Mouse (Mus musculus) CH12.LX (cell line): Measurements from ENCODE around the gene Ndufb4. TPM values are rescaled to one million over a fixed set of nuclear protein-coding genes. Genes with fewer than 3 reads are reported as not detected.
A peak's percentile ranks its signal among the peaks of the same experiment; 100 is the strongest.

ENCODE experiments used
- DNase-seq: peaks from one replicate; pipeline ENCODE4 v3.0.0-alpha.2; 2013; ENCODE audit errors: extremely low read depth
- H3K27ac ChIP-seq: 2 replicates; pipeline ENCODE4 v1.5.1; 2012; ENCODE audit warnings: low read depth, mild to moderate bottlenecking, control low read depth, moderate library complexity; ENCODE audit not compliant: insufficient read depth
- H3K27me3 ChIP-seq: replicated peaks from 2 replicates; pipeline ENCODE3; 2012; ENCODE audit warnings: inconsistent platforms
- H3K36me3 ChIP-seq, 2 experiments: replicated peaks in 1 of 2; 2 replicates each; pipeline versions ENCODE3 to v1.6.1; 2012; ENCODE audit warnings: inconsistent platforms in 1 of 2, low read length in 1 of 2, mild to moderate bottlenecking in 1 of 2, mixed read lengths in 1 of 2, moderate library complexity in 1 of 2; ENCODE audit not compliant: control insufficient read depth in 1 of 2, insufficient read depth in 1 of 2
- H3K4me1 ChIP-seq, 2 experiments: 2 replicates each; pipeline ENCODE4 v1.6.1; 2012; ENCODE audit warnings: inconsistent platforms in 1 of 2, moderate library complexity in 1 of 2; ENCODE audit not compliant: insufficient read depth in 2 of 2, control insufficient read depth in 1 of 2
- H3K4me2 ChIP-seq: 2 replicates; pipeline ENCODE4 v1.6.1; 2012; ENCODE audit warnings: low read depth, mild to moderate bottlenecking, control low read depth; ENCODE audit not compliant: poor library complexity, insufficient read depth, severe bottlenecking
- H3K4me3 ChIP-seq, 3 experiments: fragments of 150-350 bp in 1 of 3; sonication (generic) in 1 of 3; replicated peaks in 1 of 3; 2 replicates each; pipeline versions ENCODE3 to v1.5.1; 2011 to 2012; ENCODE audit warnings: low read depth in 2 of 3, low read length in 2 of 3, mild to moderate bottlenecking in 2 of 3, moderate library complexity in 2 of 3, control low read depth in 1 of 3, improper control_type of control experiment in 1 of 3, inconsistent platforms in 1 of 3, mixed read lengths in 1 of 3; ENCODE audit not compliant: poor library complexity in 1 of 3
- H3K79me2 ChIP-seq: replicated peaks from 2 replicates; pipeline ENCODE4 v1.6.1; 2012; ENCODE audit warnings: mild to moderate bottlenecking, moderate library complexity; ENCODE audit not compliant: control insufficient read depth, poor library complexity, insufficient read depth, severe bottlenecking; ENCODE audit errors: extremely low read depth
- H3K9ac ChIP-seq: 2 replicates; pipeline ENCODE4 v1.6.1; 2012; ENCODE audit warnings: low read depth, mild to moderate bottlenecking, control low read depth, moderate library complexity; ENCODE audit not compliant: insufficient read depth
- H3K9me3 ChIP-seq: replicated peaks from 2 replicates; pipeline ENCODE3; 2012; ENCODE audit warnings: low read length, inconsistent platforms, mixed read lengths
- BHLHE40 ChIP-seq: IDR thresholded peaks from 2 replicates; pipeline ENCODE4 v1.6.1; 2011; ENCODE audit warnings: mild to moderate bottlenecking, low read depth, low read length, improper control_type of control experiment
- CHD1 ChIP-seq: IDR thresholded peaks from 2 replicates; pipeline ENCODE4 v1.6.1; 2012; ENCODE audit warnings: low read depth, low read length, improper control_type of control experiment, inconsistent platforms
- CHD2 ChIP-seq: IDR thresholded peaks from 2 replicates; pipeline ENCODE4 v1.6.1; 2011; ENCODE audit warnings: low read length, improper control_type of control experiment
- CTCF ChIP-seq, 2 experiments: IDR thresholded peaks in 1 of 2; conservative IDR thresholded peaks in 1 of 2; 2 replicates each; pipeline ENCODE4 v1.5.1; 2011 to 2012; ENCODE audit warnings: low read depth in 2 of 2, low read length in 2 of 2, improper control_type of control experiment in 1 of 2, inconsistent platforms in 1 of 2, mild to moderate bottlenecking in 1 of 2, moderate library complexity in 1 of 2
- E2F4 ChIP-seq: IDR thresholded peaks from 2 replicates; pipeline ENCODE4 v1.6.1; 2011; ENCODE audit warnings: low read depth, low read length, improper control_type of control experiment; ENCODE audit not compliant: insufficient replicate concordance
- EP300 ChIP-seq: IDR thresholded peaks from 2 replicates; pipeline ENCODE4 v1.6.1; 2011; ENCODE audit warnings: low read length, improper control_type of control experiment
- HCFC1 ChIP-seq: IDR thresholded peaks from 2 replicates; pipeline ENCODE4 v1.6.1; 2012; ENCODE audit warnings: low read depth, mild to moderate bottlenecking, inconsistent platforms, low read length, improper control_type of control experiment
- KAT2A ChIP-seq: IDR thresholded peaks from 2 replicates; pipeline ENCODE4 v1.6.1; 2012; ENCODE audit warnings: low read length, improper control_type of control experiment, inconsistent platforms; ENCODE audit not compliant: insufficient replicate concordance
- MAFK ChIP-seq: IDR thresholded peaks from 2 replicates; pipeline ENCODE4 v1.6.1; 2011; ENCODE audit warnings: low read length, improper control_type of control experiment; ENCODE audit not compliant: insufficient replicate concordance
- MAX ChIP-seq: IDR thresholded peaks from 2 replicates; pipeline ENCODE4 v1.6.1; 2011; ENCODE audit warnings: low read length, improper control_type of control experiment
- NELFE ChIP-seq: IDR thresholded peaks from 2 replicates; pipeline ENCODE4 v1.6.1; 2011; ENCODE audit warnings: low read depth, low read length, improper control_type of control experiment
- NRF1 ChIP-seq: IDR thresholded peaks from 2 replicates; pipeline ENCODE4 v1.6.1; 2014; ENCODE audit warnings: low read depth, mild to moderate bottlenecking, inconsistent platforms, low read length, improper control_type of control experiment, moderate library complexity
- PAX5 ChIP-seq: IDR thresholded peaks from 2 replicates; pipeline ENCODE4 v1.6.1; 2012; ENCODE audit warnings: low read length, inconsistent platforms, mixed read lengths
- POLR2A ChIP-seq: IDR thresholded peaks from 2 replicates; pipeline ENCODE4 v1.6.1; 2011; ENCODE audit warnings: low read depth, mild to moderate bottlenecking, improper control_type of control experiment, low read length
- POLR2AphosphoS2 ChIP-seq: IDR thresholded peaks from 2 replicates; pipeline ENCODE4 v1.6.1; 2011; ENCODE audit warnings: low read depth, low read length, improper control_type of control experiment
- RCOR1 ChIP-seq: conservative IDR thresholded peaks from 2 replicates; pipeline ENCODE4 v1.6.1; 2012; ENCODE audit warnings: low read depth, mild to moderate bottlenecking, inconsistent platforms, low read length, improper control_type of control experiment
- SIN3A ChIP-seq: IDR thresholded peaks from 2 replicates; pipeline ENCODE4 v1.6.1; 2012; ENCODE audit warnings: low read length, improper control_type of control experiment, inconsistent platforms
- SMC3 ChIP-seq: IDR thresholded peaks from 2 replicates; pipeline ENCODE4 v1.6.1; 2011; ENCODE audit warnings: low read depth, low read length, improper control_type of control experiment
- TCF12 ChIP-seq: IDR thresholded peaks from 2 replicates; pipeline ENCODE4 v1.6.1; 2014; ENCODE audit warnings: low read depth, mild to moderate bottlenecking, inconsistent platforms, low read length, improper control_type of control experiment
- USF1 ChIP-seq: IDR thresholded peaks from 2 replicates; pipeline ENCODE4 v1.6.1; 2014; ENCODE audit warnings: low read depth, mild to moderate bottlenecking, inconsistent platforms, low read length, improper control_type of control experiment
- ZC3H11A ChIP-seq: IDR thresholded peaks from 2 replicates; pipeline ENCODE4 v1.6.1; 2012; ENCODE audit warnings: low read depth, mild to moderate bottlenecking, inconsistent platforms, low read length, improper control_type of control experiment
- ZMIZ1 ChIP-seq: IDR thresholded peaks from 2 replicates; pipeline ENCODE4 v1.6.1; 2012; ENCODE audit warnings: low read depth, mild to moderate bottlenecking, inconsistent platforms, low read length, improper control_type of control experiment
- ZNF384 ChIP-seq: IDR thresholded peaks from 2 replicates; pipeline ENCODE4 v1.6.1; 2012; ENCODE audit warnings: low read depth, low read length, improper control_type of control experiment, inconsistent platforms
- dilution Hi-C: fragments of 300-500 bp; cut with MboI; formaldehyde crosslinking; loops from 2 replicates; pipeline ENCODE4 v1.14.3; 2020; ENCODE audit warnings: low sequenced_read_pairs; ENCODE audit not compliant: extremely low pct_unique_long_range_greater_than_20kb, extremely low pct_ligation_motif_present
- in situ Hi-C: fragments of 300-500 bp; cut with MboI; formaldehyde crosslinking; loops from 3 replicates; pipeline ENCODE4 v1.14.3; 2019; ENCODE audit warnings: low sequenced_read_pairs, low pct_ligation_motif_present, low pct_unique_long_range_greater_than_20kb, mixed read lengths
- polyA plus RNA-seq: library from polyadenylated mRNA; unstranded; fragments of >175 nt; gene quantifications from 2 replicates; pipeline ENCODE4 v1.2.1, GENCODE M21; 2012; ENCODE audit warnings: low read depth; ENCODE audit not compliant: insufficient read length
- total RNA-seq, 2 experiments: library from RNA; depleted of rRNA; stranded (reverse); fragments of 300-350 nt in 1 of 2; fragments of >200 nt in 1 of 2; gene quantifications; 2 replicates each; pipeline ENCODE4 v1.2.3; 2012 to 2014

Ndufb4 gene
- total and polyA plus RNA-seq, 3 experiments, result 51.8 to 97.4 (median 70.7) TPM

DNA sequence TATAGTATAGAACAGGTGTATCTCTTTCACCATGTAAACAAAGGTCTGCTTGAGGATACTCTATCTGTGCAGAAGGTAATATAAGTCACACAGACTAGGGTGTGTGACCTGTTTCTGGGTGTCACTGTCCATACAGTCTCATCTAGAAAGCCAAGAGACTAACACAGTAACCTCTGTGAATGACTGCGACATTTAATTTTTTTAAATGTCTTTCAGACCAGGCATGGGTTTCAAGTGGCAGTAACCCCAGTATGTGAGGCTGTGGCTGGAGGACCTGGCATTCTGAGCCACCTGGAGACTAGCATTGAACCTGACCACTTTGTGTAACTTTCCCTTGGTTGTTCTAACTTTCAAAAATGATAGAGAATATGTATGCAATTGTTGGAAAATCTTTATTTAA lies 1.2 kb downstream of the Ndufb4 start:
- Histone ChIP-seq H3K4me2 (peak overlapping the region; percentile 95), H3K27me3 (no peaks in the 10 kb centered on the region), H3K4me3 (peak overlapping the region in 2 of 3 experiments; percentile 69 to 85), H3K36me3 (peaks cover 3 to 30% of the 10 kb centered on the region in 2 experiments), H3K4me1 (peaks cover 14 to 50% of the 10 kb centered on the region in 2 experiments), H3K27ac (no peak overlapping the region), H3K79me2 (peaks cover 23% of the 10 kb centered on the region), H3K9me3 (no peaks in the 10 kb centered on the region), H3K9ac (peak overlapping the region; percentile 93; the same call in 1 of the 2 replicates)
- in situ Hi-C loops, result no loop called here
- TF ChIP-seq CHD1 (peak; percentile 68; the same call in 1 of the 2 replicates), SMC3 (no peak), TCF12 (no peak), USF1 (no peak), BHLHE40 (no peak), MAX (no peak), EP300 (no peak), CHD2 (no peak), SIN3A (0 out of 2 replicates have a peak, but pooled peaks have one; percentile 12), ZMIZ1 (no peak), PAX5 (no peak), CTCF (conservative IDR thresholded peaks at IDR 0.05 in 1 of 2, IDR thresholded peaks at IDR 0.05 in 1 of 2; ENCODE audit: low read depth in 2 of 2, low read length in 2 of 2) (no peak), NELFE (no peak), MAFK (no peak), NRF1 (no peak), POLR2AphosphoS2 (no peak)
- DNase-seq, result no peak
- dilution Hi-C loops, result no loop called here

DNA sequence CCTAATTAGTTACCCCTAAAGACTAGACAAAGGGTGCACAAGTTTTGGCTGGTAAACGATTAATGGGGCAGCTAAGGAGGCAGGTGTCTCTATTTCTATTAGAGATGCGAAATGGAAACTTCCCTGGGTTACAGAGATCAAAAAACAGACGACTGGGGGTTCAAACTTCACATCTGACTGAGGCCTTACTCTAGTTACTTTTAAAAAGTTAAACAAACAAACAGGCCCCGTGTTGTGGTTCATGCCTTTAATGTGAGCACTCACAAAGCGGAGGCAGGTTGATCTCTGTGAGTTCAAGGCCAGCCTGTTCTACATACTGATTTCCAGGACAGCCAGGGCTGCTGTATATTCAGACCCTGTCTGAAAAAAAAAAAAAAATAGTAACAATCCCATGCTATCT lies 1.6 kb downstream of the Ndufb4 start:
- TF ChIP-seq ZC3H11A (no peak), KAT2A (no peak), MAX (no peak), E2F4 (no peak), SIN3A (0 out of 2 replicates have a peak, but pooled peaks have one; percentile 34), RCOR1 (no peak), CTCF (conservative IDR thresholded peaks at IDR 0.05 in 1 of 2, IDR thresholded peaks at IDR 0.05 in 1 of 2; ENCODE audit: low read depth in 2 of 2, low read length in 2 of 2) (no peak), HCFC1 (no peak), POLR2A (no peak), ZNF384 (peak; percentile 20; the same call in 1 of the 2 replicates)
- Histone ChIP-seq H3K9ac (no peak overlapping the region), H3K27me3 (no peaks in the 10 kb centered on the region), H3K79me2 (peaks cover 23% of the 10 kb centered on the region), H3K4me1 (peaks cover 13 to 55% of the 10 kb centered on the region in 2 experiments), H3K4me2 (peak overlapping the region; percentile 95; the same call in 1 of the 2 replicates), H3K4me3 (no peak overlapping the region), H3K27ac (no peak overlapping the region), H3K9me3 (no peaks in the 10 kb centered on the region), H3K36me3 (peaks cover 7 to 34% of the 10 kb centered on the region in 2 experiments)
- dilution Hi-C loops, result no loop called here
- no peak for DNase-seq
- in situ Hi-C loops, result no loop called here
